Mouse (Mus musculus): Measurements from ENCODE around the gene Immp2l. TPM values are rescaled to one million over a fixed set of nuclear protein-coding genes. Genes with fewer than 3 reads are reported as not detected.

The Immp2l gene
- polyA plus RNA-seq, 1 experiment = 14.8 TPM

DNA sequence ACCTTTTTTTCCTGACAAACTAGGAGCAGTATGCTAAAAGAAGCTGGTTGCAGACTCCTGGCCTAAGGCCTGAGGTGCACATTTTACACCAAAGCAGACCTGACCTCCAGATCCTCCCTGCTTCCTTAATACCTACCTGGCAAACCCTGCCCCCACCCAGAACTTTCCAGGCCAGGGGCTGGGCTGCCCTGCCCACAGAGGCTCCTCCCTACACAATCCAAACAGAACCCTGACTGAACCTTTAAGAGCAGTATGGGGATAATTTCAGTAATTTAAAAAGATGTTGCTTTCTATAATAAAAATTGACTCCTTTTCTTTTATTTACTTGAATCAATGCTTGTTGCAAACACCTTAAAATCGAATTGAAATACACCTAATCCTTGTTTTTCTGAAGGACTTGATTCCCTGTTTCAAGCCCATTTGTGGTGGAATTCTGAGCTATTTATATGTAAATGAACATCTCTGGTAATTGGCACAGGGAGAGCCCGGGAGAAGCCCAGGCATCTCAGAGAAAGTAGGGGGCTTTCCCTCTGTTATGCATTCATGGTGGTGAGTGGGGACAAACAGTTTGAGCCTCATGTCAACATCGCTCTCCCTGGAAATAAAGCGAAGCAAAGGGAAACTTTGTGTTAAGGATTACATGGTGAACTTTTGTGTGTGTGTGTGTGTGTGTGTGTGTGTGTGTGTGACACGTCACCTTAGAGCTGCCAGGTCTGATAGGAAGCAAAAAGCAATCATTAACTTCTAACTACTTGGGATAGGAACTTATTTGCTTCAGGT is 535.3 kb downstream of the Immp2l start:
- H3K27ac ChIP-seq (ENCODE audit: insufficient read depth, low read depth, low read length) = peak overlapping the region; percentile 71
- H3K36me3 ChIP-seq (ENCODE audit: control insufficient read depth, insufficient read depth, low read length) = no peaks in the 10 kb centered on the region
- peak; percentile 18 for DNase-seq
- whole genome bisulfite sequencing = 43% methylated on average over 5 of the region's 5 CpGs
- no peaks in the 10 kb centered on the region for H3K4me1 ChIP-seq (ENCODE audit: control insufficient read depth, insufficient read depth, low read length)
- no peak overlapping the region for H3K4me3 ChIP-seq (ENCODE audit: insufficient read depth, low read depth, low read length)
- no peaks in the 10 kb centered on the region for H3K27me3 ChIP-seq (replicated peaks; ENCODE audit: control insufficient read depth, insufficient read depth, low read length)
- TF ChIP-seq CTCF (conservative IDR thresholded peaks at IDR 0.05; ENCODE audit: insufficient read depth, insufficient read length, low read depth, low read length) (no peak), POLR2A (IDR thresholded peaks at IDR 0.05; ENCODE audit: low read depth, low read length) (no peak)

- no peak overlapping the region for H3K4me3 ChIP-seq (ENCODE audit: insufficient read depth, low read depth, low read length)
- H3K27me3 ChIP-seq (replicated peaks; ENCODE audit: control insufficient read depth, insufficient read depth, low read length) = no peaks in the 10 kb centered on the region
- H3K4me1 ChIP-seq (ENCODE audit: control insufficient read depth, insufficient read depth, low read length) = no peaks in the 10 kb centered on the region
- WGBS = 23% methylated on average over 18 of the region's 18 CpGs
- TF ChIP-seq CTCF (conservative IDR thresholded peaks at IDR 0.05; ENCODE audit: insufficient read depth, insufficient read length, low read depth, low read length) (no peak), POLR2A (IDR thresholded peaks at IDR 0.05; ENCODE audit: low read depth, low read length) (no peak)
- DNase-seq = no peak
- H3K27ac ChIP-seq (ENCODE audit: insufficient read depth, low read depth, low read length) = no peak overlapping the region
- no peaks in the 10 kb centered on the region for H3K36me3 ChIP-seq (ENCODE audit: control insufficient read depth, insufficient read depth, low read length)
Measured at GRCm38 (mm10) chr12:41565540-41566432, 541.9 kb downstream of the Immp2l start.

- WGBS = 29% methylated on average over 1 of the region's 1 CpGs
- no peaks in the 10 kb centered on the region for H3K27me3 ChIP-seq (replicated peaks; ENCODE audit: control insufficient read depth, insufficient read depth, low read length)
- H3K27ac ChIP-seq (ENCODE audit: insufficient read depth, low read depth, low read length) = no peak overlapping the region
- no peaks in the 10 kb centered on the region for H3K4me1 ChIP-seq (ENCODE audit: control insufficient read depth, insufficient read depth, low read length)
- no peaks in the 10 kb centered on the region for H3K36me3 ChIP-seq (ENCODE audit: control insufficient read depth, insufficient read depth, low read length)
- H3K4me3 ChIP-seq (ENCODE audit: insufficient read depth, low read depth, low read length) = no peak overlapping the region
- DNase-seq = no peak
- TF ChIP-seq CTCF (conservative IDR thresholded peaks at IDR 0.05; ENCODE audit: insufficient read depth, insufficient read length, low read depth, low read length) (no peak), POLR2A (IDR thresholded peaks at IDR 0.05; ENCODE audit: low read depth, low read length) (no peak)
Measured at GRCm38 (mm10) chr12:41566433-41566794, 542.5 kb downstream of the Immp2l start.

GRCm38 (mm10) chr12:41573754-41574153 is 549.9 kb downstream of the Immp2l start:
- TF ChIP-seq CTCF (conservative IDR thresholded peaks at IDR 0.05; ENCODE audit: insufficient read depth, insufficient read length, low read depth, low read length) (no peak), POLR2A (IDR thresholded peaks at IDR 0.05; ENCODE audit: low read depth, low read length) (no peak)
- no peak overlapping the region for H3K4me3 ChIP-seq (ENCODE audit: insufficient read depth, low read depth, low read length)
- H3K27ac ChIP-seq (ENCODE audit: insufficient read depth, low read depth, low read length) = no peak overlapping the region
- WGBS = 45% methylated on average over 3 of the region's 3 CpGs
- no peaks in the 10 kb centered on the region for H3K4me1 ChIP-seq (ENCODE audit: control insufficient read depth, insufficient read depth, low read length)
- no peak for DNase-seq
- H3K36me3 ChIP-seq (ENCODE audit: control insufficient read depth, insufficient read depth, low read length) = no peaks in the 10 kb centered on the region
- no peaks in the 10 kb centered on the region for H3K27me3 ChIP-seq (replicated peaks; ENCODE audit: control insufficient read depth, insufficient read depth, low read length)

DNA sequence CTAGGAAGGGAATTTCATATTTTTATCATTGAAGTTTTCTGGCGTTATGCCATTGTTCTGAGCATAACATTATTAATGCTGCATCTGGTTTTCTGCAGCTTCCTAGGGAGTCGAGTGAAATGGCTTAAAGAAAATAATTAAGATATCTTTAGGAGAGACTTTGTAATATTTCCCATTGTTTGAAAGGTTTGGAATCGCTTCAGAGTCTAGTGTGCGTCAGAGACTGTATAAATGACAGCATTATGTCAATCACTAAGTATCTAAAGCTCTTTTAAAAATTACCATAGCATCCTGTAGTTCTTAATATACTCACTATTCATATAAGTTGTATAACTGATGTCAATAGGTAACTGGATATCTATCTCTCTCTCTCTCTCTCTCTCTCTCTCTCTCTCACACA is 551.3 kb downstream of the Immp2l start:
- 75% methylated on average over 4 of the region's 4 CpGs for whole genome bisulfite sequencing
- no peak for DNase-seq
- H3K27ac ChIP-seq (ENCODE audit: insufficient read depth, low read depth, low read length) = no peak overlapping the region
- H3K36me3 ChIP-seq (ENCODE audit: control insufficient read depth, insufficient read depth, low read length) = no peaks in the 10 kb centered on the region
- H3K4me1 ChIP-seq (ENCODE audit: control insufficient read depth, insufficient read depth, low read length) = no peaks in the 10 kb centered on the region
- H3K4me3 ChIP-seq (ENCODE audit: insufficient read depth, low read depth, low read length) = no peak overlapping the region
- no peak for TF ChIP-seq POLR2A (IDR thresholded peaks at IDR 0.05; ENCODE audit: low read depth, low read length)
- no peak for TF ChIP-seq CTCF (conservative IDR thresholded peaks at IDR 0.05; ENCODE audit: insufficient read depth, insufficient read length, low read depth, low read length)
- no peaks in the 10 kb centered on the region for H3K27me3 ChIP-seq (replicated peaks; ENCODE audit: control insufficient read depth, insufficient read depth, low read length)

- H3K4me1 ChIP-seq (ENCODE audit: control insufficient read depth, insufficient read depth, low read length) = no peaks in the 10 kb centered on the region
- H3K36me3 ChIP-seq (ENCODE audit: control insufficient read depth, insufficient read depth, low read length) = no peaks in the 10 kb centered on the region
- 43% methylated on average over 5 of the region's 5 CpGs for WGBS
- peak; percentile 50 for DNase-seq
- H3K27me3 ChIP-seq (replicated peaks; ENCODE audit: control insufficient read depth, insufficient read depth, low read length) = no peaks in the 10 kb centered on the region
- H3K4me3 ChIP-seq (ENCODE audit: insufficient read depth, low read depth, low read length) = no peak overlapping the region
- H3K27ac ChIP-seq (ENCODE audit: insufficient read depth, low read depth, low read length) = no peak overlapping the region
- TF ChIP-seq POLR2A (IDR thresholded peaks at IDR 0.05; ENCODE audit: low read depth, low read length) (no peak), CTCF (conservative IDR thresholded peaks at IDR 0.05; ENCODE audit: insufficient read depth, insufficient read length, low read depth, low read length) (no peak)
Measured at GRCm38 (mm10) chr12:41593401-41593800, 569.5 kb downstream of the Immp2l start.

GRCm38 (mm10) chr12:41594037-41594436 is 570.1 kb downstream of the Immp2l start:
- Histone ChIP-seq H3K36me3 (ENCODE audit: control insufficient read depth, insufficient read depth, low read length) (no peaks in the 10 kb centered on the region), H3K4me1 (ENCODE audit: control insufficient read depth, insufficient read depth, low read length) (no peaks in the 10 kb centered on the region)

More at GRCm38 (mm10) chr12:41594037-41594436, 570.1 kb downstream of the Immp2l start:
- no peak for DNase-seq
- WGBS = 92% methylated on average over 4 of the region's 4 CpGs
- no peak for TF ChIP-seq CTCF (conservative IDR thresholded peaks at IDR 0.05; ENCODE audit: insufficient read depth, insufficient read length, low read depth, low read length)
- no peak for TF ChIP-seq POLR2A (IDR thresholded peaks at IDR 0.05; ENCODE audit: low read depth, low read length)
- no peaks in the 10 kb centered on the region for H3K27me3 ChIP-seq (replicated peaks; ENCODE audit: control insufficient read depth, insufficient read depth, low read length)
- no peak overlapping the region for H3K27ac ChIP-seq (ENCODE audit: insufficient read depth, low read depth, low read length)
- no peak overlapping the region for H3K4me3 ChIP-seq (ENCODE audit: insufficient read depth, low read depth, low read length)

Measured in kidney, adult 2 months (tissue).